Mouse (Mus musculus): ENCODE measurements around the gene Mfsd11.
A peak's percentile ranks its signal among the peaks of the same experiment; 100 is the strongest.
"Not testable (repeated sequence)": the region's sequence is repeated elsewhere in the genome, so short reads cannot be mapped to it uniquely, and the experiment has no call there.

Gene Mfsd11

GRCm38 (mm10) chr11:116881440-116881839, 29.2 kb downstream of the Mfsd11 start:
- DNase-seq (ENCODE audit: low read depth, low spot score), result no peak

DNA sequence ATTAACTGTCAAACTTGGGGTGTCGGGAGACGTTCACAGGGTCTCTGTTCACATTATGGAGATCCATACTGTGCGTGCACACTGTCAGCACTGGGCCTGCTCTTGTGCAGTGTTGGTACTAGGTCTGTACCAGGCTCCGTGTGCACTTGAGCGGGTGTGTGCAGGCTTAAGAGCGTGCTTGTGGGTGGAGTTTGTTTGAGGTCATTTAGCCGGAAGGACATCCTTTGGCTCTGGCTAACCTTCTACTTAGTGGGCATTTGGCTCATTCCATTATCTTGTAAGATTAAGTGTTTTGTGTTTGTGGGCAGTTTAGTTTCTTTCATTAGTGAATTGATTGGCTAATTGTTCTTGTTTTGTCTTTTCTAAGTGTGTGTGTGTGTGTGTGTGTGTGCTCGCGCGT, 30.2 kb downstream of the Mfsd11 start:
- no peak for DNase-seq (ENCODE audit: low read depth, low spot score)

- no peak for DNase-seq (ENCODE audit: low read depth, low spot score)
Measured at GRCm38 (mm10) chr11:116884061-116884460, 31.8 kb downstream of the Mfsd11 start.

DNA sequence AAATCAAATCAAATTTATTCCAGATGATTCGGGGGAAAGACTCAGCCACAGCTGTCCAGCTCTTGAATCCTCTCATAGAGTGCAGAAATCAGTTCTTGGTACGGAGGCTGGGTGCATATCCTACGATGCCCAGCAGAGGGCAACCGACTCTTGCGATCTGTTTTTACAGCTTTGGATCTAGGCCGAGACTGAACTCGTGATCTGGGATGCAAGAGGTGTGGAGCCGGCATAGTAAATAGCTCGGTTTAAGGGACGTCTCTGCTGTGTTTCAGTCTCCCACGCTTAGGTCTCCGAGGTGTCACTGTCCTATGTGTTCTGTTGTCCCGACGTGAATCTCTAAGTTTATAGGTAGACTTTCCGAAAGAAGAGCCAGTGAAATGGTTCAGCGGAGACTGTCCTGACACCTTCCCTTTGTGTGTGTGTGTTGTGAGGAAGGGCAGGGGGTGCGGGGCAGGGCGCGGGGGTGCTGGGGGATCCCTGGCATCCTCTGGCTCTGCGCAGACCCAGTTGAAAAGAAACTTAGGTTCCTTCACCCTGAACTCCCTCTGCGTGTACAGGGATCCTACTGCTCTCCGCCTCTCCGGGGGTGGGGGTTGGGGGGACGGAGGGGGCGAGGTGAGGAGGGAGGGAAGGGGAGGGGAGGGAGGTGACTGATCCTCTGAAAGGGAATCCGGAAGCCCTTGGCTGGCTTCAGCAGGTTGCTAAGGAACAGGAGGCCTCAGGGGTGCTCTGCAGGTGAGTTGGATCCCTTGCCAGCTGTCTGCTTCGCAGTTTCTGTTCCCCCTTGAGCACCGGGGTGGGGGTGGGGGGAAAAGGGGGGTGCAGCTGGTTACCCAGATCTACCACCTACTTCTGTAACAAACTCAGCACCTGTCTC, 33.3 kb downstream of the Mfsd11 start:
- DNase-seq (ENCODE audit: low read depth, low spot score), result peak; percentile 81

- no peak for DNase-seq (ENCODE audit: low read depth, low spot score)
Measured at GRCm38 (mm10) chr11:116887136-116887535, 34.9 kb downstream of the Mfsd11 start.

GRCm38 (mm10) chr11:116893532-116894442, 41.5 kb downstream of the Mfsd11 start:
- no peak for DNase-seq (ENCODE audit: low read depth, low spot score)

DNA sequence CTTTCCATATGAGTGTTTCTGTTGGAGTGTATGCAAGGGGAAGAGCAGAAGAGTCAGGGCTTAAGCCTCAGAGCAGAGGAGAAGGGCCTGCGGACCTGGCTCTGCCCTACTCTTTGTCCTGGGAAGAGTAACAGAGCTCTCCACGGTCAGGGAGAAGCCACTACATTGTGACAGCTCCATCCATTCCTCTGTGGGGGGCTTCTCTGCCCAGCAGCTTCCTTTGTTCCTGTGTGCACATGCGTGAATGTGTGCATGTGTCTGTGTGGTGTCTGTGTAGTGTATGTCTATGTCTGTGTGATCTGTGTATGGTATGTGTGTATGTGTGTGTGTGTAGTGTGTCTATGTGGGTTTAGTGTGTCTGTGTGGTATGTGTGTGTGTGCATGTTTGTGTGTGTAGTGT, 43.2 kb downstream of the Mfsd11 start:
- DNase-seq (ENCODE audit: low read depth, low spot score), result no peak

DNA sequence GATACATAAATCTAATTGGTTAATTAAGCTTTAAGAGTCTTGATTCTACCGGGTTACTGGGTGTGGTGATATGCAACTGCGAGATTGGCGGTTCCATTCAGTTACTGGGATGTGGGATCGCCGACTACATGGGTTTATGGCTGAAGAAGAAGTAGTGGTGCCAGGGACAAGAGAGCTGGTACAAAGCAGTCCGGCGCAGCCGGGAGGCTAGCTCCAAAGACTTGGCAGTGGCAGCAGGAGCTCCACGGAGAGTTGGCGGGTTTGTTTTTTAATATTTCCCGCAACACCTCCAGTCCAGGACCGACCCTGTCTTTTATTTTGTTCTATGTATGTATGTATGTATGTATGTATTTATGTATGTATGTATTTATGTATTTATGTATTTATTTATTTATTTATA, 47.0 kb downstream of the Mfsd11 start:
- no peak for DNase-seq (ENCODE audit: low read depth, low spot score)

GRCm38 (mm10) chr11:116902588-116902987, 50.3 kb downstream of the Mfsd11 start:
- not testable (repeated sequence) for DNase-seq (ENCODE audit: low read depth, low spot score)

DNA sequence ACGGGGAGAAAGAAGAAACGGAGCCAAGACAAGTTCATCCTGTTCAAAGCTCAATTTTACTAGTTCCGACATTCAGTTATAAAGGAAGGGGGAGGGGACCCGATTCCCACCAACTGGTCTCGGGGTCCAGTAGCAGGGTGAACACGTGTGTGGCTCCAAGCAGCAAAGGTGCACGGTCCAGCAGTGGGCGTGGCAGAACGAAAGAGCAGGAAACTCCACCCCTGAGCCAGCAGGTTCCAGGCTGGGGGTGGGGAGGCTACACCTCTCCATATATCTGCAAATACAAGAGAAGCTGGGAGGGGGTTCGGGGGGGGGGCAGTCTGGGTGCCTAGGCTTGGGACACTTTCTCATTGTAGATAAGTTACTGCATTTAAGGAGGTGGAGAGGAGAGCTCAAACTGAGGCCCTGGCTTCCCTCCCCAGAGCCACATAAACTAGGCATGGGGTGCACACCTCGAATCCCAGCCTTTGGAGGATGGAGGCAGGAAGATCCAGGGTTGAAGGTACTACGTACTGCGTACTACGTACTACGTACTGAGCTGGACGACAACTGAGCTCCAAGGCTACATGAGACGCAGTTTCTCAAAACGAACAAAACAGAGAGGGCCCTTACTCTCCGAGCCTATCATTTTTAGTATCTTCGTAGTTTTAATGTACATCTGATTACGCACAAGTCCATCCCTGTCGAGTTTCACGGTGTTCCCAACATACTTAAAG, 53.7 kb downstream of the Mfsd11 start:
- DNase-seq (ENCODE audit: low read depth, low spot score), result no peak

DNA sequence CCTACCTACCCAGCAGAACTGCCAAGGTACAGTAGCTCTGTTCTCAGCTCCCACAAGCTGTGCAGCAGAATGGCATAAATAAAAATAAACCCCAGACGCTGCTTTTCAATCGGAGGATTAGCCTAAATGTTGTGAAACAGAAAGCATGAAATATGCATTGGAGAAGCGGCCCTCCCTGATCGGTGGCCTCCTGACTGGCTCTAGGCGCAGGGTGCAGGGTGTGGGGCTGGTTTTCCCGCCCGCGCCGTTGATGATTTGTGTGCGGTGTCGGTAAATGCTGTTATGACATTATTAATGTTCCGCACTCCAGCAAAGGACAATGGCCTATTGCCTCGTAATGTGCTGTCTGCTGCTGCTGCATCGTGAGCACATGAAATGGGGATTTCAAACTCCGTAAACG, 61.3 kb downstream of the Mfsd11 start:
- no peak for DNase-seq (ENCODE audit: low read depth, low spot score)

GRCm38 (mm10) chr11:116914267-116914885, 62.1 kb downstream of the Mfsd11 start:
- DNase-seq (ENCODE audit: low read depth, low spot score), result no peak

GRCm38 (mm10) chr11:116915241-116915640, 63.0 kb downstream of the Mfsd11 start:
- DNase-seq (ENCODE audit: low read depth, low spot score), result no peak

DNA sequence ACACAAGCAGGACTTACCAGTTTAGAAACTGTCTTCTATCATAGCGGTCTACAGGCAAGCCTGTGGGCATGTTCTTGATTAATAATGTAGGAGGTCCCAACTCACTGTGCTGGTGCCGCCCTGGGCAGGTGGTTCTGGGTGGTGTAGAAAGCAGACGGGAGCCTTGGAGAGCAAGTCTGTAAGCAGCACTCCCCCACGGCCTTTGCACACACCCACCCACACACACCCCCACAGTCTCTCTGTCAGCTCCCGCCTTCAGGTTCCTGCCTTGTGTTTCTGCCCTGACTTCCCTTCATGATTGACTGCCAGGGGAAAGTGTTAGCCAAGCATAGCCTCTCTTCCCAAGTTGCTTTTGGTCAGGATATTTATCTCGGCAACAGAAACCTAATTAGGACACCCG, 65.1 kb downstream of the Mfsd11 start:
- no peak for DNase-seq (ENCODE audit: low read depth, low spot score)

DNA sequence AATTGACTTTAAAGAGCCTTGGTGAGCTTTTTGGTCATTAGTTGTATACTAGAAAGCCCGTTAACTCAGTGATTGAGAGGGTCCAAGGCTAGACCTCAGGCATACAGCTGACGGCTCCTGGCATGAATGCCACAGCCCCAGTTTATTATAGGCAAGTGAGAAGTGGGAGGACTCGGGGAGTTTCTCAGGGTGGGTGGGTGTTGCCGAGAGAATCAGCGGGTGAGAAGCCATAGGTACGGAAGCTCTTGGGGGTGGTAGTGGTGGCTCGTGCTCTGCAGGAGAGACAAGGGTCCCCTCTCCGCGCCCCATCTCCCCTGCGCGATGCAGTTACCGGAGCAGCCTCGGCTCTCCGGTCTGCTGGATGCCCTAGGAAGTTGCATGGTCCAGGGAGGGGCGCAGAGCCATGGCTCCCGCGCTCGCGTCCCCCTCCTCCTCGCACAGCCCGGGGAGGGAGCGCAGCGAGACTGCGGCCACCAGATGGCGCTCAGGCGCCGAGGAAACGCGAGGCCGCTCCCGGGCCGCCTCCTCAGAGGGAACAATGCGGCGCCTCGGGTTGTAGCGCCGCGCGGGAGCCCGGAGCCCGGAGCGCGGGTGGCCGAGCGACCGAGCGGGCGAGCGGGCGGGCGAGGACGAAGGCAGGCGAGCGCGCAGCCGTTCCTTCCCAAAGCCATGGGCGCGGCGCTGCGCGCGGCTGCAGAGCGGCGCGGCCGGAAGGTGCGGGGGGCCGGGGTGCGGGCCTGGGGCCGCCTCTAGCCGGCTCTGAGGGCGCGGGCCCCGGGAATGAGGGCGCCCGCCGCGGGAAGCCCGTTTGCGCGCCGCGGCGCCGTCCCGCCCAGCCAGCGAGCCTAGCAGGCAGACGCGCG, 66.3 kb downstream of the Mfsd11 start, which contains the start of gene Mgat5b:
Gene Mgat5b (plus strand): TSS at position 541 of the 863 bp plus-strand sequence.
- peak; percentile 77 for DNase-seq (ENCODE audit: low read depth, low spot score)

DNA sequence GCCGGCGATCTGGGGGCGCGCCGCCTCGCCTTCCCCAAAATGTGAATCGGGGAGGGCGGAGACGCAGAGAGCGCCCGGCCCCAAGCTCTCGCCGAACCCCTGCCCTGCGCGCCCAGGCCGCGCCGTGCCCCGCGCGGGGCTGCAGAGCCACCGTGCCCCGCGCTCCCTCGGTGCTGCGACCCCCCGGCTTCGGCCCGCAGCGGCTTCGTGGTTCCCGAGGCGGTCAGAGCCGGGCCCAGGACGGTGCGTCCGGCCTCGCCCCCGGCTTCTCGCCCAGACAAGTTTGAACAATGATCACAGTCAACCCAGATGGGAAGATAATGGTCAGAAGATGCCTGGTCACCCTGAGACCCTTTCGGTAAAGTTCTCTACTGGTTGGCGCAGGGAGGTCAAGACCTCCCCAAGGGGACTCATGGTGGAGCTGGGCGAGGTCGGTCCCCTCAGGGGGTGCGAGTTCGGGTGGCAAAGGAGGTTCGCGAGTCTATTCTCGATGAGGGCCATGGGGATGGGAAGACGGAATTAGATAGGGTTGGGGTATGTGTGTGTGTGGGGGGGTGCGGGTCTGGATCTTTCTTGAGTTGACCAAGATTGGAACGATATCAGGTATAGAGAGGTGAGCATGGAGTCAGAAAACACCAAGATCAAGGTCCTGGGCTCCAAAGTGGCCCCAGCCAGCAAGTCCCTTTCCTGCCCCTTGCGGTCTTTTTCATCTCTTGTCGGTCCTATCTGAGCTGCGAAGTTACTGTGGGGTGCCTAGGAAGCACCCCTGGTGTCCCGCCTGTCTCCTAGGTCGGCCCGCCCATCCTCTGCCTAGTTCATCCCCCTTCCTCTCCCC, 67.2 kb downstream of the Mfsd11 start:
- DNase-seq (ENCODE audit: low read depth, low spot score), result no peak

DNA sequence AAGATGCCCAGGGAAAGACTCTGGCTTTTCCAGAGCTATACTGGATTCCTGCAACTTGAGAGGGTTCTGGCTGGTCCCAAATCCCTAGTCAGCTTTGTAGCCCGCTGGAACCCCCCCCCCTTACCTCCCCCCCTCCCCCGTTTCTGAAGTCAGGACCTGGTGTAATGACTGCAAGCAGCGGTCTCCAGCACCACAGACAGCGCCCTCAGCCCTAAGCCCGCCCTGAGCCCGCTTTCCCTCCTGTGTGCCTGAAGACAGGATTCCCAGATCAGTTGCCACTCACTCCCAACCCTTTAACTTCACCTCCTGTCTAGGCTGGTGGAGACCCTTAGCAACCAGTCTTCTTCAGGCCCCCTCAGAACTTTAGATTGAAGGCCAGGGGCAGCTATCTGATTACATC, 68.5 kb downstream of the Mfsd11 start:
- DNase-seq (ENCODE audit: low read depth, low spot score), result no peak

- DNase-seq (ENCODE audit: low read depth, low spot score), result no peak
Measured at GRCm38 (mm10) chr11:116922058-116922457, 69.8 kb downstream of the Mfsd11 start.

All from CD4-positive helper T cell, adult 2 months (primary cell).